Mouse (Mus musculus): ENCODE data around the gene Erlin1. TPM values are rescaled to one million over a fixed set of nuclear protein-coding genes. Genes with fewer than 3 reads are reported as not detected.

Gene Erlin1
- polyA plus RNA-seq, 1 experiment from 2014 or later, result 22.4 TPM

Other genes starting within 250 kb of the Erlin1 start
- gene Dnmbp, start 129.6 kb downstream of the Erlin1 start, polyA plus RNA-seq (2016; fragmentation: Nextera tagmentation; extraction: Ambion mirVana), result 16.9 and 19.1 TPM in 2 replicates
- gene Cpn1, start 83.2 kb downstream of the Erlin1 start, polyA plus RNA-seq (2016; fragmentation: Nextera tagmentation; extraction: Ambion mirVana), result 0.10 TPM in 1 of 2 replicates, not detected in the other
- gene Cyp2c23, start 40.6 kb downstream of the Erlin1 start, polyA plus RNA-seq (2016; fragmentation: Nextera tagmentation; extraction: Ambion mirVana), result not detected in 2 replicates
- 65.1 and 70.9 TPM in 2 replicates for gene Chuk, start 37.7 kb upstream of the Erlin1 start, polyA plus RNA-seq (2016; fragmentation: Nextera tagmentation; extraction: Ambion mirVana)
- 47.5 and 49.0 TPM in 2 replicates for gene Cwf19l1, start 66.1 kb upstream of the Erlin1 start, polyA plus RNA-seq (2016; fragmentation: Nextera tagmentation; extraction: Ambion mirVana)
- 123 TPM in 2 replicates for gene Bloc1s2, start 76.7 kb upstream of the Erlin1 start, polyA plus RNA-seq (2016; fragmentation: Nextera tagmentation; extraction: Ambion mirVana)
- 0.19 and 0.36 TPM in 2 replicates for gene Pkd2l1, start 122.7 kb upstream of the Erlin1 start, polyA plus RNA-seq (2016; fragmentation: Nextera tagmentation; extraction: Ambion mirVana)
- gene Scd3, start 133.5 kb upstream of the Erlin1 start, polyA plus RNA-seq (2016; fragmentation: Nextera tagmentation; extraction: Ambion mirVana), result 0.77 and 1.00 TPM in 2 replicates
- gene Scd2, start 223.9 kb upstream of the Erlin1 start, polyA plus RNA-seq (2016; fragmentation: Nextera tagmentation; extraction: Ambion mirVana), result 470 and 492 TPM in 2 replicates